Mouse (Mus musculus): ENCODE data around the gene Frrs1. TPM values are rescaled to one million over a fixed set of nuclear protein-coding genes. Genes with fewer than 3 reads are reported as not detected.

Gene Frrs1
- polyA plus RNA-seq, 1 experiment: 24.8 TPM

- Histone ChIP-seq H3K27ac (ENCODE audit: control insufficient read depth, insufficient read depth, low read length) (no peak overlapping the region), H3K4me3 (ENCODE audit: control insufficient read depth, insufficient read depth, low read length) (no peak overlapping the region), H3K36me3 (ENCODE audit: control insufficient read depth, insufficient read depth, low read length) (no peaks in the 10 kb centered on the region), H3K27me3 (ENCODE audit: control insufficient read depth, insufficient read depth, low read length) (no peaks in the 10 kb centered on the region), H3K4me1 (replicated peaks; ENCODE audit: control insufficient read depth, insufficient read depth, low read length) (peaks cover 3% of the 10 kb centered on the region; the same call in 1 of the 2 replicates)
- TF ChIP-seq POLR2A (IDR thresholded peaks at IDR 0.05; ENCODE audit: control insufficient read depth, extremely low read depth, insufficient read depth, low read length, poor library complexity) (no peak), CTCF (IDR thresholded peaks at IDR 0.05; ENCODE audit: borderline replicate concordance, control insufficient read depth, extremely low read depth, insufficient read depth, low read length, poor library complexity) (no peak)
- WGBS: 96% methylated on average over 6 of the region's 6 CpGs
- no peak for DNase-seq
Observed at GRCm38 (mm10) chr3:116834241-116834640, 25.0 kb upstream of the Frrs1 start.

GRCm38 (mm10) chr3:116835350-116835749 lies 23.9 kb upstream of the Frrs1 start:
- H3K4me1 ChIP-seq (replicated peaks; ENCODE audit: control insufficient read depth, insufficient read depth, low read length): peaks cover 3% of the 10 kb centered on the region; the same call in 1 of the 2 replicates
- H3K27ac ChIP-seq (ENCODE audit: control insufficient read depth, insufficient read depth, low read length): no peak overlapping the region
- no peaks in the 10 kb centered on the region for H3K27me3 ChIP-seq (ENCODE audit: control insufficient read depth, insufficient read depth, low read length)
- no peak for TF ChIP-seq POLR2A (IDR thresholded peaks at IDR 0.05; ENCODE audit: control insufficient read depth, extremely low read depth, insufficient read depth, low read length, poor library complexity)
- no peak for TF ChIP-seq CTCF (IDR thresholded peaks at IDR 0.05; ENCODE audit: borderline replicate concordance, control insufficient read depth, extremely low read depth, insufficient read depth, low read length, poor library complexity)
- no peaks in the 10 kb centered on the region for H3K36me3 ChIP-seq (ENCODE audit: control insufficient read depth, insufficient read depth, low read length)
- no peak for DNase-seq
- WGBS: 27% methylated on average over 4 of the region's 4 CpGs
- 0 out of 2 replicates have a peak overlapping the region, but pooled peaks have one; percentile 48 for H3K4me3 ChIP-seq (ENCODE audit: control insufficient read depth, insufficient read depth, low read length)

GRCm38 (mm10) chr3:116835770-116836680 lies 23.2 kb upstream of the Frrs1 start:
- peak overlapping the region; percentile 1; the same call in 1 of the 2 replicates for H3K27ac ChIP-seq (ENCODE audit: control insufficient read depth, insufficient read depth, low read length)
- 26% methylated on average over 21 of the region's 21 CpGs for WGBS
- TF ChIP-seq POLR2A (IDR thresholded peaks at IDR 0.05; ENCODE audit: control insufficient read depth, extremely low read depth, insufficient read depth, low read length, poor library complexity): no peak

GRCm38 (mm10) chr3:116836681-116837475 lies 22.4 kb upstream of the Frrs1 start:
- H3K4me3 ChIP-seq (ENCODE audit: control insufficient read depth, insufficient read depth, low read length): no peak overlapping the region
- WGBS: 86% methylated on average over 23 of the region's 23 CpGs

More at GRCm38 (mm10) chr3:116835770-116836680, 23.2 kb upstream of the Frrs1 start:
- peak overlapping the region; percentile 48 for H3K4me3 ChIP-seq (ENCODE audit: control insufficient read depth, insufficient read depth, low read length)
- DNase-seq: peak; percentile 83
- H3K27me3 ChIP-seq (ENCODE audit: control insufficient read depth, insufficient read depth, low read length): no peaks in the 10 kb centered on the region
- no peaks in the 10 kb centered on the region for H3K36me3 ChIP-seq (ENCODE audit: control insufficient read depth, insufficient read depth, low read length)
- peaks cover 3% of the 10 kb centered on the region; the same call in 1 of the 2 replicates for H3K4me1 ChIP-seq (replicated peaks; ENCODE audit: control insufficient read depth, insufficient read depth, low read length)

GRCm38 (mm10) chr3:116841311-116841710 lies 18.0 kb upstream of the Frrs1 start:
- TF ChIP-seq CTCF (IDR thresholded peaks at IDR 0.05; ENCODE audit: borderline replicate concordance, control insufficient read depth, extremely low read depth, insufficient read depth, low read length, poor library complexity): no peak
- no peak for TF ChIP-seq POLR2A (IDR thresholded peaks at IDR 0.05; ENCODE audit: control insufficient read depth, extremely low read depth, insufficient read depth, low read length, poor library complexity)
- no peak overlapping the region for H3K27ac ChIP-seq (ENCODE audit: control insufficient read depth, insufficient read depth, low read length)
- no peaks in the 10 kb centered on the region for H3K36me3 ChIP-seq (ENCODE audit: control insufficient read depth, insufficient read depth, low read length)
- no peaks in the 10 kb centered on the region for H3K27me3 ChIP-seq (ENCODE audit: control insufficient read depth, insufficient read depth, low read length)
- H3K4me1 ChIP-seq (replicated peaks; ENCODE audit: control insufficient read depth, insufficient read depth, low read length): no peaks in the 10 kb centered on the region
- DNase-seq: no peak
- no peak overlapping the region for H3K4me3 ChIP-seq (ENCODE audit: control insufficient read depth, insufficient read depth, low read length)
- WGBS: 93% methylated on average over 2 of the region's 2 CpGs

More at GRCm38 (mm10) chr3:116836681-116837475, 22.4 kb upstream of the Frrs1 start:
- Histone ChIP-seq H3K27ac (ENCODE audit: control insufficient read depth, insufficient read depth, low read length) (no peak overlapping the region), H3K36me3 (ENCODE audit: control insufficient read depth, insufficient read depth, low read length) (no peaks in the 10 kb centered on the region), H3K27me3 (ENCODE audit: control insufficient read depth, insufficient read depth, low read length) (no peaks in the 10 kb centered on the region), H3K4me1 (replicated peaks; ENCODE audit: control insufficient read depth, insufficient read depth, low read length) (peaks cover 3% of the 10 kb centered on the region; the same call in 1 of the 2 replicates)
- DNase-seq: no peak
- no peak for TF ChIP-seq POLR2A (IDR thresholded peaks at IDR 0.05; ENCODE audit: control insufficient read depth, extremely low read depth, insufficient read depth, low read length, poor library complexity)
- no peak for TF ChIP-seq CTCF (IDR thresholded peaks at IDR 0.05; ENCODE audit: borderline replicate concordance, control insufficient read depth, extremely low read depth, insufficient read depth, low read length, poor library complexity)

GRCm38 (mm10) chr3:116844880-116845579 lies 14.2 kb upstream of the Frrs1 start:
- TF ChIP-seq CTCF (IDR thresholded peaks at IDR 0.05; ENCODE audit: borderline replicate concordance, control insufficient read depth, extremely low read depth, insufficient read depth, low read length, poor library complexity) (no peak), POLR2A (IDR thresholded peaks at IDR 0.05; ENCODE audit: control insufficient read depth, extremely low read depth, insufficient read depth, low read length, poor library complexity) (no peak)
- no peak for DNase-seq
- Histone ChIP-seq H3K4me3 (ENCODE audit: control insufficient read depth, insufficient read depth, low read length) (no peak overlapping the region), H3K36me3 (ENCODE audit: control insufficient read depth, insufficient read depth, low read length) (no peaks in the 10 kb centered on the region), H3K27me3 (ENCODE audit: control insufficient read depth, insufficient read depth, low read length) (no peaks in the 10 kb centered on the region), H3K27ac (ENCODE audit: control insufficient read depth, insufficient read depth, low read length) (no peak overlapping the region), H3K4me1 (replicated peaks; ENCODE audit: control insufficient read depth, insufficient read depth, low read length) (no peaks in the 10 kb centered on the region)
- 80% methylated on average over 10 of the region's 10 CpGs for WGBS
